Mouse (Mus musculus) myocyte (in vitro differentiated cells): ENCODE measurements around the gene Srl.

Experiments used
- E2F4 ChIP-seq: IDR thresholded peaks from one replicate; pipeline ENCODE4 v1.6.1; 2011; ENCODE audit warnings: mild to moderate bottlenecking, control low read depth, moderate library complexity; ENCODE audit not compliant: insufficient read depth
- MAX ChIP-seq: IDR thresholded peaks from one replicate; pipeline ENCODE4 v1.6.1; 2011; ENCODE audit warnings: low read depth, mild to moderate bottlenecking, control low read depth
- MYOD1 ChIP-seq, 3 experiments: IDR thresholded peaks; one replicate each; pipeline ENCODE4 v1.6.1; 2011; ENCODE audit warnings: control low read depth in 2 of 3, low read depth in 2 of 3, mild to moderate bottlenecking in 2 of 3, moderate library complexity in 1 of 3; ENCODE audit not compliant: insufficient read length in 2 of 3, control insufficient read depth in 1 of 3
- POLR2A ChIP-seq: IDR thresholded peaks from one replicate; pipeline ENCODE4 v1.6.1; 2011; ENCODE audit warnings: low read depth, mild to moderate bottlenecking, control low read depth, moderate library complexity; ENCODE audit not compliant: insufficient read length
- POLR2AphosphoS2 ChIP-seq: IDR thresholded peaks from one replicate; pipeline ENCODE4 v1.6.1; 2011; ENCODE audit warnings: low read depth, control low read depth; ENCODE audit not compliant: insufficient read length
- TCF12 ChIP-seq: IDR thresholded peaks from one replicate; pipeline ENCODE4 v1.6.1; 2011; ENCODE audit warnings: mild to moderate bottlenecking, control low read depth; ENCODE audit not compliant: poor library complexity, insufficient read depth, severe bottlenecking
- TCF3 ChIP-seq: IDR thresholded peaks from one replicate; pipeline ENCODE4 v1.6.1; 2011; ENCODE audit warnings: low read depth, control low read depth; ENCODE audit not compliant: insufficient read length
- USF1 ChIP-seq: IDR thresholded peaks from one replicate; pipeline ENCODE4 v1.6.1; 2011; ENCODE audit warnings: low read depth, mild to moderate bottlenecking, control low read depth, moderate library complexity

GRCm38 (mm10) chr16:4576038-4576437, 34.4 kb upstream of the Srl start:
- TF ChIP-seq POLR2A: no peak
- TF ChIP-seq MYOD1 (IDR thresholded peaks at IDR 0.05; ENCODE audit: control insufficient read depth in 1 of 3, insufficient read length in 2 of 3, low read depth in 2 of 3): no peak
- no peak for TF ChIP-seq MAX
- no peak for TF ChIP-seq POLR2AphosphoS2
- no peak for TF ChIP-seq TCF12
- TF ChIP-seq TCF3: no peak
- no peak for TF ChIP-seq E2F4
- TF ChIP-seq USF1: no peak
